Mouse (Mus musculus) midbrain, embryonic 15.5 days (tissue): ENCODE measurements around the gene Bloc1s2. TPM values are rescaled to one million over a fixed set of nuclear protein-coding genes. Genes with fewer than 3 reads are reported as not detected.

Experiments used
- ATAC-seq: fragments of 200-750 bp; cut with Nextera tagmentation; replicated peaks from 2 replicates; pipeline ENCODE4 v1.8.0; 2017; ENCODE audit warnings: moderate TSS enrichment
- H3K27ac ChIP-seq: fragments of 300-500 bp; sonication (generic); 2 replicates; pipeline ENCODE4 v1.5.1; 2015; ENCODE audit warnings: mild to moderate bottlenecking, inconsistent platforms
- H3K27me3 ChIP-seq: fragments of 300-500 bp; sonication (generic); replicated peaks from 2 replicates; pipeline ENCODE4 v1.6.1; 2015; ENCODE audit warnings: inconsistent platforms
- H3K36me3 ChIP-seq: fragments of 300-500 bp; sonication (generic); replicated peaks from 2 replicates; pipeline ENCODE4 v1.6.1; 2015; ENCODE audit warnings: inconsistent platforms
- H3K4me1 ChIP-seq: fragments of 300-500 bp; sonication (generic); 2 replicates; pipeline ENCODE4 v1.6.1; 2015; ENCODE audit warnings: inconsistent platforms
- H3K4me2 ChIP-seq: fragments of 300-500 bp; sonication (generic); 2 replicates; pipeline ENCODE4 v1.6.1; 2015; ENCODE audit warnings: inconsistent platforms, mild to moderate bottlenecking, moderate library complexity
- H3K4me3 ChIP-seq: fragments of 300-500 bp; sonication (generic); 2 replicates; pipeline ENCODE4 v1.5.1; 2015; ENCODE audit warnings: mild to moderate bottlenecking, inconsistent platforms
- H3K9ac ChIP-seq: fragments of 300-500 bp; sonication (generic); 2 replicates; pipeline ENCODE4 v1.6.1; 2015; ENCODE audit warnings: mild to moderate bottlenecking, inconsistent platforms
- H3K9me3 ChIP-seq: fragments of 300-500 bp; sonication (generic); 2 replicates; pipeline ENCODE4 v1.6.1; 2016; ENCODE audit warnings: inconsistent platforms
- WGBS: fragments of 180-500 bp; shearing (Covaris S2); methylation state at CpG from one replicate; pipeline ENCODE4 v1.1.7; 2015; ENCODE audit warnings: mixed read lengths; 5-methylcytosine and 5-hydroxymethylcytosine counted together
- polyA plus RNA-seq: library from polyadenylated mRNA; unstranded; fragments of >200 nt; fragmentation: Nextera tagmentation; extraction: Ambion mirVana; gene quantifications from 2 replicates; pipeline ENCODE4 v1.2.1, GENCODE M21; 2015

Bloc1s2 gene
- polyA plus RNA-seq, 1 experiment from 2014 or later = 159 TPM

DNA sequence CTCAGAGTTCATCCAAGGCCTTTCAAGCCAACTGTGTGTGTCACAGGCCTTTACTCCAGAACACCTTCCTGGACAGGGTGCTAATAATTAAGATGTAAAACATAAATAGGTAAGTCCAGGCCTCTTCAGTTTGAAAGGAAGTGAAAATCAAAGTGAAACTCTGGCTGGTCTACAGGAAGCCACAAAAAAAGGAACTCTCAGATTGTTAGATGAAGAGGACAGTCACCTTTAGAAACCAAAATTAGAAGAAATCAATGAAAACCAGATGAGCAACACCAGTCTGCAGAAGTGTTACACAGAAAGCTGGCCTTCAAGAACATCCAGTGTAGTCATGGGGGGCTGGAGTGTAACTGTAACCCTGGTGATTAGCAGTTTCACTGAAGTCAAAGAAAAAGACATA, 28.5 kb downstream of the Bloc1s2 start:
- Histone ChIP-seq H3K9ac (no peak overlapping the region), H3K9me3 (no peaks in the 10 kb centered on the region), H3K27ac (no peak overlapping the region), H3K4me3 (no peak overlapping the region), H3K27me3 (no peaks in the 10 kb centered on the region), H3K36me3 (peaks cover 57% of the 10 kb centered on the region), H3K4me2 (no peak overlapping the region), H3K4me1 (no peaks in the 10 kb centered on the region)
- ATAC-seq = no peak

DNA sequence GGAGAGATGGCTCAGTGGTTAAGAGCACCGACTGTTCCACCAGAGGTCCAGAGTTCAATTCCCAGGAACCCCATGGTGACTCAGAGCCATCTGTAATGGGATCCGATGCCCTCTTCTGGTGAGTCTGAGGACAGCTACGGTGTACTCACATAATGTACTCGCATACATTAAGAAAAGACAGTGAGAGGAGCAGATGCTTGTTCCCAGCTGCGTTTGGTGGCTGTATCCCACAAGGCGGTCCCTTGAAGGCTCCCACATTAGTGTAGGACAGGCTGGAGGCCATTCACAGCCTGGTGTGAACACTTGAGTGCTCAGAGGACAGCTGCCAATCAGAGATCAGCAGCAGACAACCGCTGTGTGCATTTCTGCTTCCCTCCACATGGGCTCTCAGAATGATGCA, 34.5 kb downstream of the Bloc1s2 start:
- Histone ChIP-seq H3K9ac (no peak overlapping the region), H3K9me3 (no peaks in the 10 kb centered on the region), H3K36me3 (peaks cover 41% of the 10 kb centered on the region), H3K4me1 (peaks cover 6% of the 10 kb centered on the region), H3K27me3 (no peaks in the 10 kb centered on the region), H3K4me3 (no peak overlapping the region), H3K27ac (no peak overlapping the region), H3K4me2 (no peak overlapping the region)
- WGBS = 48% methylated on average over 7 of the region's 7 CpGs
- ATAC-seq = no peak

DNA sequence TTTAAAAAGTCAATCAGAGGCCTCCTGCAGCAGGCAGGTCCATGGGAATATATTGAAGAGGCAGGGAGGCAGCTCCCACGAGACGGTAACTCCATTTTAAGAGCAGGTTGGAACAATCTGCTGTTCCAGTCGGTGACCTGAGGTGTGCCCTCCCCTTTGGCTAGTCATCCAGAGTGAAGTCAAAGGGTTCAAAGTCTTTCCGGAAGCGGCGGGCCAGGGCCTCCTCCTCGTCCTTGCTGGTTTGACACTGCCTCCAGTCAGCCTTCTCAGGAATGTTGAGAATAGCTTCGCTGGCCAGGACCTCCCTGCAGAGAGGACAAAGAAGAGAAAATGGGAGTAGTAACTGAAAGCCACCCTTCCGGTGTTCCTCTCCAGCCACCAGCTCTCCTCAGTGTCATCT, 35.9 kb downstream of the Bloc1s2 start:
- H3K9me3 ChIP-seq = no peaks in the 10 kb centered on the region
- no peak overlapping the region for H3K27ac ChIP-seq
- no peak overlapping the region for H3K9ac ChIP-seq
- H3K4me1 ChIP-seq = peaks cover 20% of the 10 kb centered on the region
- H3K36me3 ChIP-seq = peaks cover 37% of the 10 kb centered on the region
- ATAC-seq = no peak
- no peak overlapping the region for H3K4me2 ChIP-seq
- no peak overlapping the region for H3K4me3 ChIP-seq
- 91% methylated on average over 9 of the region's 9 CpGs for WGBS
- H3K27me3 ChIP-seq = no peaks in the 10 kb centered on the region

DNA sequence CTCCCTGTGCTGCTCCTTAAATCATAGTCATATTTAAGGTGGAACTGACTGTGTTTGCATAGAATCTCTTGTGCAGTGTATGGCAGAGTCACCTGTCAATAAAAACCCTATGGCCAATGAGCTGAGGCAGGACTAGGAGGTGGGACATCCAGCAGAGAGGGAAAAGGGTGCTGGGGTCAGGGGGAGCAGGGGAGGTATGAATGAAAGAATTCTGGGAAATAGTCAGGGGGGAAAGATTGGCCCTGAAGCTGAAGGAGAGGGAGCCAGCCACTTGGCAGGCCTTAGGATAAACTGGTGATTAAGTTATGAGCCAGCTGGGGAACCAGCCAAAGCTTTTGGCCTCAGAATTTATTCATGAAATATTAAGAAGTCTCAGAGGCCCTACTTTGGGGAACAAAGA, 37.2 kb downstream of the Bloc1s2 start:
- Histone ChIP-seq H3K9me3 (no peaks in the 10 kb centered on the region), H3K4me3 (no peak overlapping the region), H3K9ac (no peak overlapping the region), H3K27me3 (no peaks in the 10 kb centered on the region), H3K27ac (no peak overlapping the region), H3K4me2 (no peak overlapping the region), H3K4me1 (peaks cover 27% of the 10 kb centered on the region), H3K36me3 (peaks cover 25% of the 10 kb centered on the region)
- no peak for ATAC-seq

DNA sequence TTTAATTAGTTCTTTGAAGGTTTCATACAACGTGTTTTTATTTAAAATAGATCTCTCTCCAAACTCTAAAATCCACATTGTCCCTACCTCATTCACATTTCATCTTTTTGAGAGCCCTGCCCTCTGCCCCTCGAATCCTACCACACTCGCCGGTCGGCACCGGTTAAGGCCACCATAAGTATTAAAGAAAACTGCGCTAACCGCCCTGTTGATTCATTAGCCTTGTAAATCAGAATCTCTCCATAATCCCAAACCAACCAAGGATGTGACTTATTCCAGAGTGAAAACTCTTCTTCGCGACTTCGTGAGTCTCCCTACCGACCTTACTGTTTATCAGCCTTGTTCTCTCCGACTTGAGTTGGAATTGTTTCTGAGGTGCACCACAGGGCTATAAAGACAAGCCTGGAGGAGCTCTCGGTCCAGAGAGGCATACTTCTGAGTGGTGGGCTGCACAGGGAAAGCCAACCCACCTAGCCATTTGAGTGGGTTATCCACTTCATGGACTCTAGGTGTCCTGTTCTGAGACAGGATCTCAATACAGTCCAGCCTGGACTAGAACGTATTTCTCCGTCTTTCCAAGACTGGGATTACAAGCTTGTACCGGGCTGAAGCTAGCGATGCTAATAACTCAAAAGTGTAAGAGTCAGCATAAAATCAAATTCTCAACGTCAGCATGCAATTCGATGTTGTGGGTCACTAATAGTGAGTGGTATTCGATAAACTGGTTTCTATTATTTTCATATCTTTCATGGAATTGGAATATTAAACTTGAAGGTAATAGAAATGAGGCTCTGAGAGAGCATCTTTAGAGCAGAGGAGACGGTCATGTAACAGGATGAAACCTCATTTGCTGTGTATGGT, 38.4 kb downstream of the Bloc1s2 start:
- WGBS = 29% methylated on average over 22 of the region's 22 CpGs
- ATAC-seq = peak; percentile 26; the same call in 1 of the 2 replicates
- peak overlapping the region; percentile 80 for H3K27ac ChIP-seq

DNA sequence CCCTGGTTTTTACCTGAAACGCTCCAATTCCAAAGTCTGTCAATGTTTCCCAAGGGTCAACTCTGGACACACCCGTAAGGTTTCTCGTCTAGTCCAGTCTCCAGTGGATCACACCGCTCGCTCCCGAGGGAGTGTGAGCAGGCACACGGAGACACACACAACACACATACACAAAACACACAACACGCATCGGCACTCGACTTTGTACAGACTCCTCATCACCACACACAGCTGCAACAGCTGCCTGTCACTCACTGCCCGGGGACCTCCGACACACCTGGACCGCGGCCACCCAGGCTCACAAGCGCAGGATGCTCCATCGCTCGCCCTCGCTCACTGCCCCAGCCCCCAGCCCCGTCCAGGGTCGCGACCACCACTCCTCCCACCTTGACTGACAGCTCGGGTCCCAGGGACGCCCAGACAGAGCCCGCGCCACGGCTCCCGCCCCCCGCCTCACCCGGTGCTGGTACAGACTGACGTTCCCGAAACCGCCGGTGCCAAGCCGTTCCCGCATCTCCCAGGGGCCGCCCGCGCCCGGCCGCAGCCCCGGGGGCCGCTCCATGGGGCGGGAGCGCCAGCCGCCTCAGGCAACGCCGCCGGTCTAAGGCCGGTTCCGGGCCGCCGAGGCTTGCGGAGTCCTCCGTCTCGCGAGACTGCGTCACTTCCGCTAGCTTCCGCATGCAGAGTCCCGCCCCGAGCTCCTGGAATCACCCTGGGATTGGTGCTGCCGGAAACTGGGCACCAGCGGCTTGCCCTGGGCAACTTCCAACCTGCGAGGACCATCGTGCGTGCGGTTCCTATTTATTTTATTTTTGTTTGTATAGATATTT, 39.2 kb downstream of the Bloc1s2 start, which contains the start of gene Chuk:
TSS of gene Chuk (minus strand) at position 650 of the 830 bp plus-strand sequence.
- H3K27ac ChIP-seq = peak within 1 kb of the TSS; percentile 80
- WGBS = 1% methylated on average over 67 of the region's 67 CpGs
- peak; percentile 99 for ATAC-seq
- peak within 1 kb of the TSS; percentile 98 for H3K9ac ChIP-seq
- no peaks in the 10 kb centered on the region for H3K9me3 ChIP-seq
- peaks cover 13% of the 10 kb centered on the region for H3K36me3 ChIP-seq
- H3K27me3 ChIP-seq = no peaks in the 10 kb centered on the region
- peak within 1 kb of the TSS; percentile 89 for H3K4me3 ChIP-seq
- H3K4me1 ChIP-seq = peaks cover 27% of the 10 kb centered on the region
- H3K4me2 ChIP-seq = peak within 1 kb of the TSS; percentile 65

More for the DNA sequence above, 38.4 kb downstream of the Bloc1s2 start:
- Histone ChIP-seq H3K36me3 (peaks cover 19% of the 10 kb centered on the region), H3K4me3 (peak overlapping the region; percentile 89), H3K4me2 (peak overlapping the region; percentile 65), H3K9ac (peak overlapping the region; percentile 98), H3K27me3 (no peaks in the 10 kb centered on the region), H3K4me1 (peaks cover 27% of the 10 kb centered on the region), H3K9me3 (no peaks in the 10 kb centered on the region)

DNA sequence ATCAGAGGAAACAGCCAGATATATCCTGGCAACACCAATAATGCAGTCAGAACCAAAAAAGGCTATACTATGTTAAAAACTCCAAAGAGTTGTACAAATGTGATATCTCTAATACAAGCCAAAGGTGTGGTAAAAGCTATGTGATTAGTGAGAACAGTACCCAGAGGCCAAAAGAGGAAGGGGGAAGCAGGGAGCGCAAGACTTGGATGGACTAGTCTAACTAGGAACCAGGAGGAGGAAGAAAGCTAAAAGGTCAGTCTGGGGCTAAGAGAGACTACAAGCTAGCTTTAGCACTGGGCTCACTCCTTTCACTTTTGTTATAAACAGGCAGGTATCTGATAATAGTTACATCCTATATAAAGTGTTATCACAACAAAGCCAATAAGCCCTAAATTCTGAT, 41.9 kb downstream of the Bloc1s2 start:
- ATAC-seq = no peak
- Histone ChIP-seq H3K4me1 (peaks cover 27% of the 10 kb centered on the region), H3K9ac (no peak overlapping the region), H3K4me3 (no peak overlapping the region), H3K27me3 (no peaks in the 10 kb centered on the region), H3K36me3 (no peaks in the 10 kb centered on the region), H3K4me2 (no peak overlapping the region), H3K9me3 (no peaks in the 10 kb centered on the region), H3K27ac (no peak overlapping the region)
- 95% methylated on average over 1 of the region's 1 CpGs for WGBS

DNA sequence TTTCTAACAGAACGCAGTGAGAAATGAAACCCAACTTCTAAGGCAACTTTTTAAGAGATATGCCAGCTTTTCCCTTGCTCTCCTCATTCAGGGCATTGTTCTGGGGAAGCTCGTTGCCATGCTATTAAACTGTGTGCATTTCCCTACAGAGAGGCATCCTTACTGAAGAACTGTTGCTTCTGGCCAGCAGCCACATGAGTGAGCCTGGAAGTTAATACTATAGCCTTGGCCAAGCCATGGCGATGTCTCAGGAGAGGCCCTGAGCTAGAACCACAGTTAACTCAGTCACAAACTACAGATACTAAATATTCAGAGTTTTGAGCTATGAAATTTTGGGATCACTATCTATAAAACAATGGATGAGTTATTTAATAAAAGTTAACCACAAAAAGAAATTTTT, 43.2 kb downstream of the Bloc1s2 start:
- Histone ChIP-seq H3K9ac (no peak overlapping the region), H3K4me1 (peaks cover 23% of the 10 kb centered on the region), H3K27me3 (no peaks in the 10 kb centered on the region), H3K36me3 (no peaks in the 10 kb centered on the region), H3K4me3 (no peak overlapping the region), H3K4me2 (no peak overlapping the region), H3K27ac (no peak overlapping the region), H3K9me3 (no peaks in the 10 kb centered on the region)
- WGBS = 89% methylated on average over 3 of the region's 3 CpGs
- ATAC-seq = no peak

DNA sequence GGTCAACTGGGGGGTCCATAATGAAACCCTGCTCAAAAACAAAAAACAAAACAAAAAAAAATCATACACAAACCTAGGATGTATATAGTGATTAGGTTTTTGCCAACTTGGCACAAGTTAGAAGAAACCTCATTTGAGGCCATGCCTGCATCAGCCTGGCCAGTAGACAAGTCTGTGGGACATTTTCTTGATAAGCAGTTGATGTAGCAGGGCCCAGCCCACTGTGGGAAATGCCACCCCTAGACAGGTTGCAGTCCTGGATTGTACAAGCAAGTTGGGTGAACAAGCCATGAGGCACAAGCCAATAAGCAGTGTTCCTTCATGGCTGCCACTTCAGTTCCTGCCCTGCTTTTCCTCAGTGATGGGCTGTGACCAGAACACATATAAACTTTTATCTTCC, 45.4 kb downstream of the Bloc1s2 start:
- H3K27ac ChIP-seq = no peak overlapping the region
- no peaks in the 10 kb centered on the region for H3K9me3 ChIP-seq
- H3K36me3 ChIP-seq = peaks cover 10% of the 10 kb centered on the region
- H3K4me2 ChIP-seq = no peak overlapping the region
- ATAC-seq = no peak
- H3K27me3 ChIP-seq = no peaks in the 10 kb centered on the region
- no peak overlapping the region for H3K4me3 ChIP-seq
- no peak overlapping the region for H3K9ac ChIP-seq
- peaks cover 12% of the 10 kb centered on the region for H3K4me1 ChIP-seq

Other genes starting within 250 kb of the Bloc1s2 start
- gene Dnmbp, start 206.3 kb downstream of the Bloc1s2 start, polyA plus RNA-seq = 8.1 and 8.8 TPM in 2 replicates
- gene Cpn1, start 159.9 kb downstream of the Bloc1s2 start, polyA plus RNA-seq = 0.26 and 0.41 TPM in 2 replicates
- gene Cyp2c23, start 117.2 kb downstream of the Bloc1s2 start, polyA plus RNA-seq = not detected in 2 replicates
- 22.6 and 23.3 TPM in 2 replicates for gene Erlin1, start 76.7 kb downstream of the Bloc1s2 start, polyA plus RNA-seq
- gene Chuk, start 39.0 kb downstream of the Bloc1s2 start, polyA plus RNA-seq = 61.7 and 68.0 TPM in 2 replicates
- 29.6 and 37.4 TPM in 2 replicates for gene Cwf19l1, start 10.6 kb downstream of the Bloc1s2 start, polyA plus RNA-seq
- gene Pkd2l1, start 46.0 kb upstream of the Bloc1s2 start, polyA plus RNA-seq = 0.06 TPM in 2 replicates
- gene Scd3, start 56.8 kb upstream of the Bloc1s2 start, polyA plus RNA-seq = 5.7 TPM in 2 replicates
- 251 and 253 TPM in 2 replicates for gene Scd2, start 147.2 kb upstream of the Bloc1s2 start, polyA plus RNA-seq
- gene Scd4, start 186.6 kb upstream of the Bloc1s2 start, polyA plus RNA-seq = 0.08 and 0.13 TPM in 2 replicates